Mouse (Mus musculus) c-Kit-negative CD71-positive TER-119-positive erythroid progenitor cells, embryonic 14.5 days (primary cell): Measurements from ENCODE around the gene Birc7.

Experiments
- DNase-seq: peaks from one replicate; pipeline ENCODE4 v3.0.0-alpha.2; 2013; ENCODE audit warnings: low read depth, low spot score

Gene Birc7

DNA sequence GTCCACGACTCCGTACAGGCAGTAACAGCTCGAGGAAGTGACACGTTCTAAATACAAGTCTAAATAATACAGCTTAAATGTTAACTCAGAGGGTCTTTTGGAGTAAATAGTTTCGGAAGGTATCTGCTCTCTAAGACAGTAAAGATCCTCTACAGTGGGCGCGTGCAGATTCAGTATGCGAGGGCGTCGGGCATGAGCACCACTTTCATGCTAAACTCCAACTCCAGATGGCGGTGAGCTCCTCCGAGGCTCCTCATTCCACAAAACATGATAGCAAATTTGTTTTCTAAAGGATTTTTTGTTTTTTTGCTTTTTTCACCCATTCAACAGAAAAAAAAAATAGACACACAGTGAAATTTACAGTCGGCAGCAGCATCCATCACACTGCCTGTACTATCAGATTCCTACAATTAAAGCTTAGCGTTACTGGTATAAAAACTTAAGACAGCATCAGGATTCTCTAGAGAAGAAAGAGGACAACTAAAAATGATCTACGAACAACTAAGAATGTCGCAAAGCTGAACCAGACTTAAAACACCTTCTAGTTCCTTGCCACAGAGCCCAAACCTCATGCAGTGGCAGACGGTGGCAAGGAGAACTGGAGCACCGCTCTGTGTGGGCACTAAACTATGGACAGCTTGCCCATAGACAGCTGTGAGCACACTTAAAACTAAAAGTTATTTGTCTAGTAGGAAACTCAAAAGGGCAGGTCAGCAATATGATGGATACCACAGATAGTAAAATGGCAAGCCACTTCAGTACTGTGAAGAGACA, 24.2 kb upstream of the Birc7 start:
- no peak for DNase-seq

DNA sequence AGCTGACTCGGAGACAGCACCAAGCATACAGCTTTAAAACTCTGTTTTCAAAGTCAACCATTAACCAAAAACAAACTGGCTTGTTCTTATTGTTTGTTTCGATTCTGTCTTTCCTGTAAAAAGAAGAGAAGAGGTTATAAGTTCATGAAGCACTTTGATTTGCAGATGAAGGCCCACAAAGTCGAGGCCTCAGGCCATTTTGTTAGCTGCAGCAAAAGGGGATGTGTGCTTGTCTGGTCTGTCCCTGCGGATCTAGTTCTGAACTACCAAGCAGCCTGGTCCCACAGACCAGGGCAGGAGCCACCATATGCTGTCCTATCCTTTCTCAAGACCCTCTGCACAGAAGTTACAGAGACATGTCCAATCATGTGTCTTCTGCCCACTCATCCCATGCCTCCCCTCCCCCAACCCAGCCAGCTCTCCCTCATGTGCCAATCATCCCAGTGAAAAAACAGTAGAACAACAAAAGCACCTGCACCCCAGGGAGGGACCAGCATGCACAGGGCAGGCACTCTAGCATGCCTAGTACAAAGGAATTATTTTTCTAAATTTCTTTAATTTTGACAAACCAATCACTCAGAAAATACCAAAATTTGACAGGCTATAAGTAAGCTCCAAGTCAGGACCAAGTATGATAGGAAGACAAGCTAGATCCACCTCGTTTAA, 23.1 kb upstream of the Birc7 start:
- DNase-seq, result no peak

DNA sequence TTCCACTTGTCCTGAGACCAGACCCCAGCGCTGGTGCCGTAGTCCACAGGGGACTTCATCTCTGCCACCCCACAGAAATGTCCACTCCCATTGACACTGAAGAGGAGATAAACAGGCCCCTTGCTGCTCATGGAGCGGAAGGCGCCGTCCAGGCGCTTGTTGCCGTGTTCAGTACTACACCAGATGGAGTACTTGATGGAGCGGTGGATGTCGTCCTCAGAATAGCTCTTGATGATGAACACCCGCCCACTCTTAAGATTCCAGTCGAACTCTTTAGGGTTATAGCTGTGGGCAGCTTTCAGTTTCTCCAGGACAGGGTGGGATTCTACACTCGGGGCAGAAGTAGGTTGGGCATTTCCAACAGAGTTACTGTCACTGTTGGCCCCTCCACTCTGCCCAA, 17.9 kb upstream of the Birc7 start:
- no peak for DNase-seq

DNA sequence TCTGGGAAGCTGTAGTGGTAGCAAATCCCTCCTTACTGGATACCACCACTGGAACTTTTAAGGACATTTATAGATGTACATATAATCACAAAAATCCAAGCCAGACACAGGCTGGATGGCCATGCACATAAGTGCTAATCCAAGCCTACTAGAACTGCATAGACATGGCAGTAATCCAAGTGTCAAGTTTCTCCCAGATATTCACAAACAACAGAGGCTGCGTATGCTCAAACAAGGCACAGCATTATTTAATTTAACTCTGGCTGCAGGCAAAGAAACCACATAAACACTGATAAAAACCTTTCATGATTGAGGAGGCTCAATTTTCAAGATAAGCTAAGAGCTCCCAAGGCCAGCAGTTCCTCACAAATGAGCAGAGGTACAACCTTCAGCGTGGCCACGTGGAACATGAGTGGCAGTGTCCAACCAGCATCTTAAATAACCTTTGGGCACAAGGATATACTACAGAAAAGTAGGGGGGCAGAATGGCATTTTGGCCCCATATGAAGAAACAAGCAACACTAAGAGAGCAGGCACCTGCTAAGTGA, 12.9 kb upstream of the Birc7 start:
- no peak for DNase-seq

DNA sequence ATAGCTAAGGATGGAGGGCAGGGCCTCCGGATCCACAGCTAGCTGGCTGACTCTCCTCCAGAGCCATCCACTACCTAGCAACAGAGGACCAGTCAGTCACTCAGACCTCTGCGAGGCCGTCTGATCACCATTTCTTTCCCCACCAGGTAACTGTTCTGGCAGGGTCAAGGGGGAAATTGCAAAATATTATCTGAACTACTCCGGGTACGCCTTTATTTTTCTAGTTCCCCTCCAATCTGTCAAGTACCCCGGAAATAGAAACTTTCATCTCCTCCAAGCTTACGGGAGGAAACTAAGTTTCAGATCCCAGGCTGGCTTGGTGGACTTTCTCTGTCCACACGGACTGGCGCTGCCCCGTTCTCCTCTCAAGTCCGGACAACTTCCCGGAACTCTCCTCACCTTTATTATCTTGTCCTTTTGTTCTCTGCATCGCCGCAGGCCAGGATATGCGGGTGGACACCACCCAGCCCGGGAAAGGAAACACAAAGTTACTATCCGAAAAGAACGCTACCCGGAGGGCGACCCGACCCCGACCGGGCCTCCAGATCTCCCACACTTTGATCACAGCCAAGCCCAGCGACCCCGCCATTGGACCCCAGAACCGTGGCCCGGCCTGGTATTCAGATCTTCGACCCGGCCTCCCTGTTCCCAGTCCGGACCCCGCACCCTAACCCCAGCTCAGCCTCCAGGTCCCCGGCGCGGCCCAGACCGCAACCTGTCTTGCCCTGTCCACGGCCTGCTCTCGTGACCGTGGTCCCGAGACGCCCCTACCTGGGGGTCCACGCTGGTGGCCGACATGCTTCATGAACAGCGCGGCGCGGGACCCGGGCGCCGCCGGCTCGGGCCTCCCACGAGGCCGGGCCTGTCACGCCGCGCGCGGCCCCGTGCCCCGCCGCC, 8.7 kb upstream of the Birc7 start:
- peak; percentile 13 for DNase-seq

DNA sequence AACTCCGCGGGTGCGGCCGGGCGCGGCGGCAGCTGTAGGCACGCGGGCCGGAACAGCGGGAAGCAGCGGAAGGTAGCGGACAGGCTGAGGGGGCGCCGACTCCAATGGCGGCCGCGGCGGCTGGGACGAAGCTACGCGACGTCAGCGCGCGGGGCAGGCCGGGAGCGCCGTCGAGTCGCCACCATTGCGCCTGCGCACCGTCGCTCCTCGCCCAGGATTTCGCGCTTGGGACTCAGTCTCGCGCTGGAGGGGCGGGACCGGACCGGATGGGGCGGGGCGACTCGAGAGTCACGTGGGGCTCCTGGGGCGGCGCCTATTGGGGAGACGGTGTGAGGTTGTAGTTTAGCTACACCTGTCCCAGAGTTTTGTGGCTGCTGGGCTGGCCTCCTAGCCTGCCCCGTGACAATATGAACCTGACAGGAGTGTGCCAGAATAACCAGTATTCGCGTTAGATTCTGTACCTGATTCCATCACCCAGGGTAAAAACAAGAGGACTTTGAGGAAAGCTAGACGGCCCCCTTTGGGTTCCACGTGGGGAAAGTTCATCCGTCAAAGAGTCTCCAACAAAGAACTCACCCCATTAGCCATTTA, 7.9 kb upstream of the Birc7 start, which contains the start of gene Ythdf1:
Gene Ythdf1, minus strand, starts transcription at position 140 of the 591 bp plus-strand sequence.
- peak; percentile 96 for DNase-seq

DNA sequence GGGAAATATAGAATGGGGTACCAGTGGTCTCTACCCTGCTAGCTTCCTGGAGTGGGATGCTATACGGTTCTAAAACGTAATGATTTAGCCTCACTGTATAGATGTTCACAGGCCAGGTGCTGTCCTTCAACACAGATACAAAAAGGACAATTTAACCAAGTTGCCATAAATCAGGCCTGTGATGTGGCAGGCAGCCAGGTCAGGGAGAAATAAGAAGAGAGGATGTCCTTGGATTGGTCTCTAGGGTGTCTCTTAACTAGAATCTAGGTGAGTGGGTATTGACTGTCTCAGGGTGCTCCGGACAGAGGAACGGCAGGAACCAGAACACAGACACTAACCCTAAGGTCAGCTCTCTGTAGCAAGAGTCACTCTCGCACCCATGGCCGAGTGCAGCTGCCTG, 6.1 kb upstream of the Birc7 start:
- DNase-seq, result no peak

DNA sequence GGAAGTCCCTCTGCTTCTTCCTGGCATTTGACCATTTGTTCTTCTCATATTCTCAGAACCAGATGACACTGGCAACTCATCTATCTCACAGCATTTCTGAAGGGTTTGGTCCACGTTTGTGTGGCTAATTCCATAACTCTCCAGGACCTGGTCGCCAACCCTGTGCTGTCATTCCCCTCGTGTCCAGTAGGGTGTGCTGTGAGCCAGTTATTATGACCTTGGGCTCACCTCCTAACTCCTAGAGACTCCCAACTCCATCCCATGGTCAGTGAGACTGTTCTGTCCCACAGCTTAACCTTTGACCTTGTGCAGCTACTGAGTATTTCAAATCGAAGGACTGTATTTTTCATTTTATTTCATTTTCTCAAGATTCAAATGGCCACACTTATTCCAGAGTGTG, 3.6 kb upstream of the Birc7 start:
- DNase-seq, result peak; percentile 62

DNA sequence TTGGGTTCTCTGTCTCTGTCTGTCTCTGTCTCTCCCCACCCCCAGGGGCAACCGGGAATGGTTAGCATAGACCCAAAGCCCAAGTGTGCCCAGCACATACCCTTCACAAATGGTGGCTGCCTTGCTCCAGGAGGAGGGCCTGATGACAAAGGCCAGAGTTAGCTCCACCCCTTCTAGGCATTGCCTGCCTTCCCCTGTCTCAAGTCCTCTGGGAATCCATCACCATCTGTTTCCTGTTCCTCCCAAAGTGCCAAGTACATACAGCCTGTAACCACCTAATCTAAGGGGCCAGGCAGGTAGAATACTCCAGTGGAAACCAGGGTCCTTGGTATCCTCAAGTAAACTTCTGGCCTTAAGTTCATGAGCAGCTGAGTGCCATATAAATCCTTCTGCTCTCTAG, 3.6 kb downstream of the Birc7 start:
- no peak for DNase-seq

DNA sequence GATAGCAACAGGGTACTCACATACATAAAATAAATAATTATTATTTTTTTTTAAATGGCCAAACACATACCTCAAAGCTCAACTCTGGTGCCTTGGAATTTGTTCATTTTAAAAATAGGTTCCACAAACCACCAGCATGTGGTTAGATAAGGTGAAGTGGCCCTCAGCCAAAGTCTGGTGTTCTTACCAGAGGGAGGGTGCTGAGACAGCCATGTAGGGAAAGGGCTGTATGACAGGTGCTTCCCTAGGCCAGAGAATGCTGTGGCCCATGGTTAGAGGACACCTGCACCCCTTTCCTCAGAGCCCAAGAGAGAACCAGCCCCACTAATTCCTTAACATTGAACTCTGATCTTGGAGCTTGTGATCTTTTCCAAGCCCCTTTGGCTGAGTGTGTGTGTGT, 11.4 kb downstream of the Birc7 start:
- DNase-seq, result no peak

DNA sequence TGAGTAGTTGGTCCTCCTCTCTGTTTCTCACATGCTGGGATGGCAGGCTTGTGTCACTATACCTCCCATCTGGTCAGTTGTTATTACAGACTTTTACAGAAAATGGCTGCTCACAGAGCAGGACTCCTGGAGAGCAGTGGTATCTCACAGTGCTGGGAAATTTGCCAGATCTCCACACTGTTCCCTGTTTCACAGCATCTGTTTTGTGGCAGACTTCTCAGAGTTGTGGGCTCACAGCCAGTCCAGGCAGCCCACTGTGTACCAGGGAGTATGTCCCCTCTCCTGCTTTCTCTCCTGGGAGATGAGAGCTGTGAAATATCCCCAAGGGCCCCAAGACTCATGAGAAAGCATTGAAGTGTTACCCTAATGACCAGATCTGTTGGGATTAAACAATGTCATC, 13.0 kb downstream of the Birc7 start:
- no peak for DNase-seq

DNA sequence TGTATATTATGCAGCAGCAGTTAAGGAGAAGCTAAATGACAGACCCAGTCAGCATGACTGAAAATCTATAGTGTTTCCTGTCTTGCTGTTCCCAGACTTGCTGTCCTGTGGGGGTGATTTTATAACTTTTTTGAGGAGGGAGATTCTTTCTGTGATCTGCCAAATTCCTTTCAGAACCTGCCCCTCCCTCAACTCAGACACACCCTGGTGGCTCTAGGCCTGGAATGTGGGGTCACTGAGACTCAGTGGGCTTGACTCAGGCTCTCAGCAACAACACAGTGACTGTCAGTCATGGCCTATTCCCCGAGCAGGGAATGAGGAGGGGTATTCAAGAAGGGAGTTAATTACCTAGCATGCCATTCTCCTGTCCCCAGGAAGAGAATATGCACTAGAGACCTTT, 21.1 kb downstream of the Birc7 start:
- DNase-seq, result no peak

DNA sequence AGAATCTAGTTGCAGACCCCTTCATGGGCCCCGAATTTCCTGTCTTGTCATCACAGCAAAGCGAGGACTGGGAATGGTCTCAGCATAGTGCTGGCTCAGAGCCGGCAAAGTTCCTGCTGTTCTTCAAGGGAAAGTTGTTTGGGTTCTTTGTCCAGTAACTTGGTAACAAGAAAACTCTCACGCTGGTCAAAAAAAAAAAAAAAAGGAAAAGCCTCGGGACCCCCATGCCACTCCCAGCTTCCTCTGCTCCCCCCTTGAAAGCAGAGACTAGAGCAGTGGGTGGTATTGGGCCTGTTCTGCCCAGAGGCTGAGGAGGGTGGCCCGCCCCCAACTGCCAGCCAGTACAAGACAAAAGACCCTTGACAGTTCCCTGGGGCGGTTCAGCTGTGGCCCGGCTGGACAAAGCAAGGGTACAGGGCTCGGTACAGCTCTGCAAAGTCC, 23.9 kb downstream of the Birc7 start:
- no peak for DNase-seq

DNA sequence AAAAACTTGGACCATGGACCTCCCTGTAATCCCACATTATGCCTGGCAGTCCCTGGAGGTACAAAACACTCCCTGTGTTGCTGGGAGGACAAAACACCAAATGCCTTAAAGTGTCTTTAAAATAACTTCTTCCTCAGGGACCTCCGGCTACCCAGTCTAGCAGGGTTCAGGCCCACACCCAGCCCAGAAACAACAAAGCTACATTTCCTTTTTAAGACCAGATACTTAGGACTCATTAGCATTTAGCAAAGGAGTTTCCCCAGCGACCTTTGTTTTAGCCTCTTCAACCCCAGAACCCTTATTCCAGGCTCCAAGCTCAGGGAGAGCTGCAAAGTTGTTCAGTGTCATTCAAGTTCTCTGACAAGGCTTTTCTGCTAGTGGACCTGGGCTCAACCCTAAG, 24.8 kb downstream of the Birc7 start:
- no peak for DNase-seq

DNA sequence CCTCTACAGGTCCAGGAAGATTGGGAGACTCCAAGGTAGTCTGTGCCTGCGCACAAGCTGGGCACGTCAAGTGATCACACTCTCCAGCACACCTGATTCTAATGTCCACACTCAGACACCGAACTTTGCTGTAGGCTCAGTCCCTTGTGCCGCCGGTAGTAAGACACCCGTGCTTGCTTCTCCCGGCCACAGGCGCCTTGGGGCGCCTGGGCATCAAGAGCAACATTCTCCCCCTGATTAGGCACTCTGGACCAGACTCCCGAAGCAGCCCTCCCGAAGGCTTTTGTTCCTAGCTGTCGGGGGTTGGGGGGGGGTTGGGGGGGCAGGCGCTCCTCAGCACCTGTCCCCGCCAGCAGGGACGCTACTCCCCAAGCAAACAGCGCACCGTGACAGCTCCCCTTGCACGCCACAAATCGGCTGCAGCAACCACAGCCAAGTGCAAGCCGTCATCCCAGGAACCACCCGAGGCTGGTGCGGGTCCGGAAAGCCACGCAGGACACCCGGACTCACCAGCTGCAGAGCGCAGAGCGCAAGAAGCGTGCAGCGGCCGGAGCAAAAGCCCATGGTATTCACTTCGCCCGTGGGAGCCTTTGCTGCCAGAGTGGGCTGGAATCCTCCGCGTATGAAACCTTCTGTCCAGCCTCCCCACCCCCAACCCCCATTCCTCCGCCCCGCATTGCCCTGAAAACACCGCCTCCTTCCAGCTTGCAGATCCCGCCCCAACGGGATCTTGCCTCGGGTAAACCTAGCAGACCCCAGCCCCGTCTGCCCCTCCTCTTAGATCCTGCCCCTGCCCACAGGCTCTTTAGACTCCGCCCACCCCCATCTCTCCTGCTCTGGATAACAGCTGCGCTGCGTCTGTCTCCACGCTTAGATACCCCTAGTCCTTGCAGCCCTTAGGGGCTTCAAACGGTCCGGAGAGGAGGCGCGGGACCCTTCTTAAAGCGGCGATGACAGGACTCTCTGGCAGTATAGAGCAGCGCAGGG, 25.5 kb downstream of the Birc7 start, which contains the start of gene Nkain4:
Gene Nkain4, minus strand, starts transcription at position 639 of the 987 bp plus-strand sequence.
- DNase-seq, result no peak

DNA sequence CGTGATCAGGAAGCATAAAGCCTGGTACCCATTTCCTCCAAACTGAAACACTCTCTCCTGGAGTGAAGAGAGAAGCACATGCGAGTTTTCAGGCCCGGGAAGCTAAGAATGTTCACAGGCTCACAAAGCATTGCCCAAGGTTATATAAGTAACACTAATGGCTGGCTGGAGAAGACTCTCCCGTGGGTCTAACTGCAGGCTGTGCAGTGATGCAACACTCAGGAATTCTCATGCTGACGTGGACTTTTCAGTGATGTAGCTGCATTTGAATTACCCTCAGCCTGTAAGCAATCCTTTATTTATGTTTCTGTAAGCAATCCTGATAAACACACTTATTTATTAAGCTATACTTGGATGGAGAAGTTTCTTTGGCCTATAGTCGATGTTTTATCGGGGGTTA, 30.8 kb downstream of the Birc7 start:
- no peak for DNase-seq

DNA sequence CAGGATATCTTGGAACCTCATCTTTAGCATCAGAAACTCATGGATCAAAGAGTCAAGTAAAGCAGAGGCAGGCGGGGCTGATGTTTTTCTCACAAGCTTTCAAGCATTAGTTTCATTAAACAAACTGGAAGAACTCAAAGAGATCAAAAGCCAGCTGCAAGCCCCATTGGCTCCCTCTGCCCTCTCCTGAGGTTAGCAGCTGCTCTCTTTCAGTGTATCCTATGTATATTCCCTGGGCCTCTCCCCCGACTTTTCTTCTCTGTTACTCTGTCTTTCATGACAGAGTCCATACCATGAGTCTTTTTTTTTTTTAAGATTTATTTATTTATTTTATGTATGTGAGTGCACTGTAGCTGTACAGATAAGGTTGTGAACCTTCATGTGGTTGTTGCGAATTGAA, 31.4 kb downstream of the Birc7 start:
- no peak for DNase-seq

DNA sequence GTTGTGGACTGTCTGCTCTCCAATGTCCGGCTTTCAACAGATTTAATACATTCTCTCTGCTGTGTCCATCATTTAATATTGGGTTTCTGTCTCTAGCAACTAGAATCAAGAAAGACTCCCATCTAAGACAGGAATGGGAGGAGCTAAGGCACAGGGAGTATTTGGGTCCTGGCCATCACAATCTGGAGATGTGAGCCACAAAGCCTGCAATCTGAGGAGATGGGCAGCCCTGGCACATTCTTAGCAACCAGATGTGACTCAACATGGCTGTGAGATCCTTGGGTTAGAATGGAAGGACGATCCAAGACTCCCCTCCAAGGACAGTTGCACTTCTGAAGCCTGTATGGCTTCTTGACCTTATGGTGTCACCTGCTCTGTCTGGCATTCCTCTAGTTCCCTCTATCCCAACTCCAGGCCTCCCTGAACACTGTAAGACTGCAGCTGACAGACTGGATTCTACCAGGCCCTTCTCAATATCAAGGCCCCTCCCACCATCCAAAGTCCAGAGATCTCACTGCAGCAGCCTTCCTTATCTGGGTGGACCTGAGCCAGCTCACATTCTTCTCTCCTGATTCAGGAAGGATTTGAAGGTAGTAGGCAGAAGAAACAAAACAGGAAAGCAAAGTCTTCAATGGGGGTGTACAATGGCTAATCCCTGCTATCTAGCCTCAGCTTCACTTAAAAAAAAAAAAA, 33.9 kb downstream of the Birc7 start:
- no peak for DNase-seq

DNA sequence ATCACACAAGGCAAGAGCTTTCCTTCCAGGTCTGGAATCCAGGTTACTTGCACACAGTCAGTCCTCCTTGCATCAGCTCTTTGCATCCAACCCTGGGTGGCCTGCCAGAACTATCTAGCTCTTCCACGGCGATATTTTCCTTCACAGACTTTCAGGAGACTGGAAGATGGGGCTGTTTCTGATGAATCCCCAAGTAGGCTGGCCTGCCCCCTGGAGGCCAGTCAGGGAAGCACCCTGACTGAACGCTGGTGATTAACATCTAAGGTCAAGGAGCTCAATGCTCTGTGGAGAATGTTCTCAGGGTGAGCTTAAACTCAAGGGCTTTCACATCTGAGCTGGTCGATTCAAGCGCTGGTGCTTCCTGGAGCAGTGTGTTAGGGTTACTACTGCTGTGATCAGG, 35.1 kb downstream of the Birc7 start:
- DNase-seq, result peak; percentile 51
